Mouse (Mus musculus) megakaryocyte, embryonic 14.5 days (primary cell): ENCODE results near the gene Zfp2.

Experiments used
- FLI1 ChIP-seq: IDR thresholded peaks from 2 replicates; pipeline ENCODE4 v1.6.1; 2012; ENCODE audit warnings: low read length, inconsistent platforms, mixed read lengths
- GATA1 ChIP-seq: IDR thresholded peaks from 3 replicates; pipeline ENCODE4 v1.6.1; 2012; ENCODE audit warnings: mixed read lengths, low read length, inconsistent platforms, borderline replicate concordance

DNA sequence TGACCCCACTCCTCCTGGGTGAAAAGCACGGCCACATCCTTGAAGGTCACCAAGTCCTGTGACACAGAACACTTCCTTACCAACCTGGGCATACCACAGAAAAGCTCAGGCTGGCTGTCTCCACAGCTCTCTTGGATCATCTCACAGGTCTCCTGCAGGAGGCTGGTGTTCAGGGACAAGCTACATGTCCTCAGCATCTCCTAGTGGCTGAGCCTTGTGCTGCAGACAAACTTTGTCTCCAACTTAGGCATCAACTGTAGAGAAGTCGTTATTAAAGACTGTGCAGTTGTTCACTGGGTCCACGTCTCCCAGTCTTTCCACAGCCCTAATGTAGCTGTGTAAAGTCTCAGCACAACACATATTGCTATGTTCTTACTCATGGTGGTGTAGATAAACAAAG is 32.2 kb downstream of the Zfp2 start:
- no peak for TF ChIP-seq GATA1
- TF ChIP-seq FLI1, result no peak
